Mouse (Mus musculus) hindbrain, postnatal 0 days (tissue): ENCODE measurements around the gene Cdcp2. TPM values are rescaled to one million over a fixed set of nuclear protein-coding genes. Genes with fewer than 3 reads are reported as not detected.

Source experiments
- ATAC-seq: fragments of 200-750 bp; cut with Nextera tagmentation; 2 replicates; pipeline ENCODE4 v1.8.0; 2017; ENCODE audit warnings: mild to moderate bottlenecking, moderate TSS enrichment, moderate library complexity
- DNase-seq: peaks from one replicate; pipeline ENCODE4 v3.0.0-alpha.2; 2015; ENCODE audit warnings: low spot score
- H3K27ac ChIP-seq: fragments of 300-500 bp; sonication (generic); 2 replicates; pipeline ENCODE4 v1.5.1; 2014; ENCODE audit warnings: mild to moderate bottlenecking
- H3K27me3 ChIP-seq: fragments of 300-500 bp; sonication (generic); 2 replicates; pipeline ENCODE4 v1.6.1; 2014; ENCODE audit warnings: low read length, mixed read lengths; ENCODE audit not compliant: insufficient read depth
- H3K36me3 ChIP-seq: fragments of 300-500 bp; sonication (generic); 2 replicates; pipeline ENCODE4 v1.6.1; 2014; ENCODE audit warnings: low read length, mixed read lengths; ENCODE audit not compliant: insufficient read depth
- H3K4me1 ChIP-seq: fragments of 300-500 bp; sonication (generic); 2 replicates; pipeline ENCODE4 v1.6.1; 2014; ENCODE audit warnings: antibody characterized with exemption, low read length, mixed read lengths; ENCODE audit not compliant: insufficient read depth
- H3K4me2 ChIP-seq: fragments of 300-500 bp; sonication (generic); 2 replicates; pipeline ENCODE4 v1.6.1; 2014; ENCODE audit warnings: low read depth, mild to moderate bottlenecking, low read length, moderate library complexity, mixed read lengths
- H3K4me3 ChIP-seq: fragments of 300-500 bp; sonication (generic); 2 replicates; pipeline ENCODE4 v1.5.1; 2014; ENCODE audit warnings: low read length
- H3K9ac ChIP-seq: fragments of 300-500 bp; sonication (generic); replicated peaks from 2 replicates; pipeline ENCODE4 v1.6.1; 2014; ENCODE audit warnings: mild to moderate bottlenecking, low read length, moderate library complexity, mixed read lengths
- H3K9me3 ChIP-seq: fragments of 300-500 bp; sonication (generic); 2 replicates; pipeline ENCODE4 v1.6.1; 2016; ENCODE audit warnings: low read length, mixed read lengths
- CTCF ChIP-seq: IDR thresholded peaks from 2 replicates; pipeline ENCODE4 v1.5.1; 2016; ENCODE audit warnings: antibody characterized with exemption, control low read depth, low read depth
- WGBS: fragments of 180-500 bp; shearing (Covaris S2); extraction: QIAGEN DNeasy Blood & Tissue Kit; methylation state at CpG from one replicate; pipeline ENCODE4 v1.1.7; 2014; 5-methylcytosine and 5-hydroxymethylcytosine counted together
- polyA plus RNA-seq: library from polyadenylated mRNA; unstranded; fragments of >200 nt; fragmentation: Nextera tagmentation; extraction: Ambion mirVana; gene quantifications from 2 replicates; pipeline ENCODE4 v1.2.1, GENCODE M21; 2015
- total RNA-seq: library from RNA; depleted of rRNA; stranded (reverse); fragments of >200 nt; gene quantifications from 2 replicates; pipeline ENCODE4 v1.2.3, GENCODE M21; 2014

Gene Cdcp2
- total and polyA plus RNA-seq, 2 experiments from 2014 or later = 0.13 to 0.68 TPM

DNA sequence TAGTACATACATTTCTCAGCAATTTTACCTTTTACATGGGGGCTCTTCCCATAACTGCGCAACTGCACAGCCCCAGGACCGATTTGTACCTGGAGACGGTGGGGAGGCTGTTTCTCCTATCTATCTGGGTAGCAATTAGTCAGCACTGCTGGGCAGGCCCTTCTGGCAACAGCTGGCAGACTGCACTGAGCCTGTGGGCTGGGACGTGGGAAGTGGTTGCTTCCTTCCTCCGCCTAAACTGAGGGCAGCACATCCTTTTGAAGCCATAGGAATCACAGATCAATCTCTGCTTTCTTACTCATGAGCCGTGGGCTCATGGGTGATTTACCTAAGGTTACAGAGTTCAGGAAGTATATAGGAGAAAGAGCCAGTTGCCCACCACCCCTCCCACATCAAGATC lies 37.9 kb upstream of the Cdcp2 start:
- no peak for TF ChIP-seq CTCF
- no peak overlapping the region for H3K9ac ChIP-seq
- no peak overlapping the region for H3K27ac ChIP-seq
- peaks cover 45% of the 10 kb centered on the region for H3K36me3 ChIP-seq
- WGBS = 86% methylated on average over 6 of the region's 6 CpGs
- no peak overlapping the region for H3K4me3 ChIP-seq
- no peaks in the 10 kb centered on the region for H3K9me3 ChIP-seq
- no peaks in the 10 kb centered on the region for H3K27me3 ChIP-seq
- ATAC-seq (no peak), DNase-seq (no peak)
- H3K4me2 ChIP-seq = no peak overlapping the region
- H3K4me1 ChIP-seq = no peaks in the 10 kb centered on the region

- Histone ChIP-seq H3K27ac (no peak overlapping the region), H3K27me3 (no peaks in the 10 kb centered on the region), H3K4me1 (peaks cover 5% of the 10 kb centered on the region; the same call in 1 of the 2 replicates), H3K36me3 (peaks cover 43% of the 10 kb centered on the region), H3K4me2 (no peak overlapping the region), H3K9ac (no peak overlapping the region), H3K9me3 (no peaks in the 10 kb centered on the region), H3K4me3 (no peak overlapping the region)
- ATAC-seq = no peak
- DNase-seq = no peak
- 93% methylated on average over 4 of the region's 4 CpGs for whole genome bisulfite sequencing
- TF ChIP-seq CTCF = no peak
Observed at GRCm38 (mm10) chr4:107061560-107061959, 35.1 kb upstream of the Cdcp2 start.

- H3K4me2 ChIP-seq = no peak overlapping the region
- 88% methylated on average over 3 of the region's 3 CpGs for WGBS
- no peak for ATAC-seq
- no peaks in the 10 kb centered on the region for H3K27me3 ChIP-seq
- peaks cover 5% of the 10 kb centered on the region; the same call in 1 of the 2 replicates for H3K4me1 ChIP-seq
- H3K9ac ChIP-seq = no peak overlapping the region
- TF ChIP-seq CTCF = no peak
- no peak overlapping the region for H3K4me3 ChIP-seq
- no peaks in the 10 kb centered on the region for H3K9me3 ChIP-seq
- H3K27ac ChIP-seq = no peak overlapping the region
- H3K36me3 ChIP-seq = peaks cover 29% of the 10 kb centered on the region
- no peak for DNase-seq
Observed at GRCm38 (mm10) chr4:107063214-107063613, 33.5 kb upstream of the Cdcp2 start.

DNA sequence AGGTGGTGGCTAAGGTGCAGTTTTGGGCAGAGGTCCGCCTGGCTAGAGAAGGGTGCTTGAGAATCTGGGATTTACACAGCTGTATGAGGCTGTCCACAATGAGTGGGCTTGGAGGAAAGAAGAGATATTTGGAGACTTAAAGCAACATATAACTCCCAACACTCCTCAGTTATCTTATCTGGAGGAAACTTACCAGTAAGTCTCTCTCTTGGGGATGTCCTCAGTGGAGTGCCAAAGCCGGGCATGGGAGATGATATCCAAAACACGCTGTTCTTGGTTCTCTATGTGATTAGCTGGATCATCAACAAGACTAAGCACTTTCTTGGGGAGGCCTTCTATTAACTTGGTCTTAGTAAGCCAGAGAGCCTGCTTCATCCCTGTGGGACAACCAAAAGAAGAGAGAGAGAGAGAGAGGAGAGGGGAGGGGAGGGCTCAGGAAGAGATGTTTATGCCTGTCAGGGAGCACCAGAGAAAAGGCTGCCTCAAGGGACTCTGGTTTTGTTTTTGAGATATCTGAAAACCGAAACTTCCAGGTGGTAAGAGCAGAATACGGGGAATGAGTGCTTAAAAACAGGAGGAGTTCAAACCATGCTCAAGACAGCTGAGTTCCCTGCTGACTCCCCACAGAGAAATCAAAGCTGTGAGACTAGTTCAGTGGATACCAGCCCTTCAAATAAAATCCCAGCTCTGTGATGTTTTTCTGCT lies 32.1 kb upstream of the Cdcp2 start:
- Histone ChIP-seq H3K4me1 (peaks cover 5% of the 10 kb centered on the region; the same call in 1 of the 2 replicates), H3K4me3 (no peak overlapping the region), H3K27ac (no peak overlapping the region), H3K36me3 (peaks cover 29% of the 10 kb centered on the region), H3K9ac (no peak overlapping the region), H3K27me3 (no peaks in the 10 kb centered on the region), H3K9me3 (no peaks in the 10 kb centered on the region), H3K4me2 (no peak overlapping the region)
- DNase-seq (no peak), ATAC-seq (no peak)
- 93% methylated on average over 5 of the region's 5 CpGs for WGBS
- no peak for TF ChIP-seq CTCF

DNA sequence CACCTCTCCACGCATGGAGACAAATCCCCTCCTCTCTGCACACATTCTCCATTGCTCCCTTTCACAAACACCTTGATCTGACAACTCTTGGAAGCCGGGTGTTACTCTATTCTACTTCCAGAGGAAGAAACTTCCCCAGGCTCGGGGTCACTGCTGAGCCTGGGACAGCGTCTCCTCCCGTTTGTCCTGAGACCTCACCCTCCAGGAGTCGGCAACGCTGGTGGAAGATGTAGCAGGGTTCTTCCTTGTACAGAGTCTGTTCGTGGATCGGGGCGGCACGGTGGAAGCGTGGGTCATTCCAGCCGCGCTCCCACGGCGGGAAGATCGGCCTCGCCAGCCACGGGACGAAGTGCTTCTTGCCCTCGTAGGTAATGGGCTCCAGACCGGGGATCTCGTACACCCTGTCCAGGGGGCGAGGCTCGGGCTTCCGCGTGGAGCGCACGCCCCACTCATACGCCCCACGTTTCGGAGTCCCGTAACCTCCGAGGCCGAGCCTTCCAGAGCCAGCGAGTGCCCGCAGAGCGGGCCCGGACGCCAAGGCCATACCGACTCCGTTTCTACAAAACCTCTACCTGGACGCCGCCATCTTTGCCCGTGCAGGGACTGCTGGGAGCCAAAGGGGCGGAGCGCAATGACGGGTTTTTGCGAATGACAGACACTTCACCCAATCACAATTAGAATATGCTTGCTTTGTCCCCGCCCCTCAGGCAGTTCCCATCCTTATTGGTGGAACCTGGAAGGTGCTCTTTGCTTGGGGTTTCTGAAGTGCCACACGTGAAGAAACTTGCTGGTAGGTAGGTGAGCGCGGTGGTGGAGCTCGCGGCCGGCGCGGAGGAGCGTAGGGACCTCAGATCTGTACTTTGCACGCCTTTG lies 30.2 kb upstream of the Cdcp2 start, which contains the start of the genes Mrpl37 and Cyb5rl:
Mrpl37 (minus strand) TSS at position 617 of the 873 bp plus-strand sequence.
Cyb5rl (plus strand) TSS at position 737 of the 873 bp plus-strand sequence.
- H3K36me3 ChIP-seq = peaks cover 22% of the 10 kb centered on the region
- H3K4me2 ChIP-seq = peak within 1 kb of the TSS; percentile 97
- peak within 1 kb of the TSS; percentile 82 for H3K9ac ChIP-seq
- DNase-seq (peak; percentile 98), ATAC-seq (peak; percentile 100)
- peak within 1 kb of the TSS; percentile 86 for H3K4me3 ChIP-seq
- H3K9me3 ChIP-seq = no peaks in the 10 kb centered on the region
- H3K4me1 ChIP-seq = peaks cover 5% of the 10 kb centered on the region; the same call in 1 of the 2 replicates
- under 1% methylated on average over 60 of the region's 60 CpGs for WGBS
- H3K27ac ChIP-seq = peak within 1 kb of the TSS; percentile 68
- no peaks in the 10 kb centered on the region for H3K27me3 ChIP-seq
- no peak for TF ChIP-seq CTCF

- TF ChIP-seq CTCF = no peak
- 2% methylated on average over 33 of the region's 33 CpGs for WGBS
Observed at GRCm38 (mm10) chr4:107067151-107067840, 29.4 kb upstream of the Cdcp2 start.

More at GRCm38 (mm10) chr4:107067151-107067840, 29.4 kb upstream of the Cdcp2 start:
- peak; percentile 71 for ATAC-seq
- peak overlapping the region; percentile 86 for H3K4me3 ChIP-seq
- DNase-seq = peak; percentile 44
- peaks cover 16% of the 10 kb centered on the region; the same call in 1 of the 2 replicates for H3K36me3 ChIP-seq
- peak overlapping the region; percentile 21; the same call in 1 of the 2 replicates for H3K27ac ChIP-seq
- peak overlapping the region; percentile 82 for H3K9ac ChIP-seq
- peak overlapping the region; percentile 97 for H3K4me2 ChIP-seq
- H3K9me3 ChIP-seq = no peaks in the 10 kb centered on the region
- H3K27me3 ChIP-seq = no peaks in the 10 kb centered on the region
- peaks cover 5% of the 10 kb centered on the region; the same call in 1 of the 2 replicates for H3K4me1 ChIP-seq
